Mouse (Mus musculus) neural tube, embryonic 13.5 days (tissue): Measurements from ENCODE around the gene Osbpl7. TPM values are rescaled to one million over a fixed set of nuclear protein-coding genes. Genes with fewer than 3 reads are reported as not detected.
A peak's percentile ranks its signal among the peaks of the same experiment; 100 is the strongest.

ENCODE experiments used
- ATAC-seq: fragments of 200-750 bp; cut with Nextera tagmentation; 2 replicates; pipeline ENCODE4 v1.8.0; 2017; ENCODE audit warnings: low read depth, mild to moderate bottlenecking, moderate TSS enrichment, moderate library complexity
- H3K27ac ChIP-seq: fragments of 300-500 bp; sonication (generic); replicated peaks from 2 replicates; pipeline ENCODE4 v1.5.1; 2015; ENCODE audit warnings: moderate library complexity, mild to moderate bottlenecking, inconsistent platforms
- H3K27me3 ChIP-seq: fragments of 300-500 bp; sonication (generic); 2 replicates; pipeline ENCODE4 v1.6.1; 2015; ENCODE audit warnings: mild to moderate bottlenecking, inconsistent platforms
- H3K36me3 ChIP-seq: fragments of 300-500 bp; sonication (generic); 2 replicates; pipeline ENCODE4 v1.6.1; 2015; ENCODE audit warnings: mild to moderate bottlenecking, inconsistent platforms
- H3K4me1 ChIP-seq: fragments of 300-500 bp; sonication (generic); replicated peaks from 2 replicates; pipeline ENCODE4 v1.6.1; 2015; ENCODE audit warnings: inconsistent platforms
- H3K4me2 ChIP-seq: fragments of 300-500 bp; sonication (generic); 2 replicates; pipeline ENCODE4 v1.6.1; 2015; ENCODE audit warnings: inconsistent platforms, mild to moderate bottlenecking, moderate library complexity
- H3K4me3 ChIP-seq: fragments of 300-500 bp; sonication (generic); 2 replicates; pipeline ENCODE4 v1.5.1; 2015; ENCODE audit warnings: mild to moderate bottlenecking, inconsistent platforms
- H3K9ac ChIP-seq: fragments of 300-500 bp; sonication (generic); 2 replicates; pipeline ENCODE4 v1.6.1; 2015; ENCODE audit warnings: moderate library complexity, mild to moderate bottlenecking, inconsistent platforms
- H3K9me3 ChIP-seq: fragments of 300-500 bp; sonication (generic); 2 replicates; pipeline ENCODE4 v1.6.1; 2016; ENCODE audit warnings: inconsistent platforms
- WGBS: fragments of 180-500 bp; shearing (Covaris S2); methylation state at CpG from one replicate; pipeline ENCODE4 v1.1.7; 2015; 5-methylcytosine and 5-hydroxymethylcytosine counted together
- polyA plus RNA-seq: library from polyadenylated mRNA; unstranded; fragments of >200 nt; fragmentation: Nextera tagmentation; extraction: Ambion mirVana; gene quantifications from 2 replicates; pipeline ENCODE4 v1.2.1, GENCODE M21; 2015

The Osbpl7 gene
- polyA plus RNA-seq, 1 experiment from 2014 or later: 11.0 TPM

DNA sequence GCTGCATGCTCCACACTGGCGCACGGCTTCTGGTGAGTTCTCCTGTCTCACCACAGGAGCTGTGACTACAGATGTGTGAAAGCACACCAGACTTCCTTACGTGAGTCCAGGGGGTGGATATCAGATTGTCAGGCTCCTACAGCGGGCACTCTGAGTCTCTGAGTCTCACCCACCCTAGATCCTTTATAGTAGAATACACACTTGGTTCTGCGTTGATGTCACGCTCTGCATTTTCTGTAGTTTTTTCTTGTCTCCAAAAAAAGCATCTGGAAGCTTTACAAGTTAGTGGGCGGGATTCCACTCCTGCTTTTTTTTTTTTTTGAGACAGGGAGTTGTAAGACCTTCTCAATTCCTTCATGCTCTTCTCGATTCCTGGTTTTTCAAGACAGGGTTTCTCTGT, 5.5 kb upstream of the Osbpl7 start:
- no peak for ATAC-seq
- 97% methylated on average over 8 of the region's 8 CpGs for WGBS
- Histone ChIP-seq H3K4me1 (peaks cover 19% of the 10 kb centered on the region), H3K27ac (no peak overlapping the region), H3K27me3 (no peaks in the 10 kb centered on the region), H3K9ac (no peak overlapping the region), H3K4me2 (no peak overlapping the region), H3K4me3 (no peak overlapping the region), H3K36me3 (peaks cover 38% of the 10 kb centered on the region), H3K9me3 (no peaks in the 10 kb centered on the region)

DNA sequence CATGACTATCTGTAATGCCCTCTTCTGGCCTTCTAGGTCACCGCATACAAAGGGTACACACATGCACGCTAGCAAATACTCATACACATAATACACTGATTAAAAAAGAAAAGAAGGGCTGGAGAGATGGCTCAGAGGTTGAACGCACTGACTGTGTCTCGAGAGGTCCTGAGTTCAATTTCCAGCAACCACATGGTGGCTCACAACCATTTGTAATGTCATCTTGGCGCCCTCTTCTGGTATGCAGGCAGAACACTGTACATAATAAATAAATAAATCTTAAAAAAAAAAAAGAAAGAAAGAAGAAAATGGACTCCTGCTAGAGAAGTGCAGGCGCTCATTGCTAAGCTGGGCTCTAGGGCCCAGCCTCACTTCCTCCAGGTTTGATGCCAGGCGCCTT, 4.6 kb upstream of the Osbpl7 start:
- Histone ChIP-seq H3K9ac (no peak overlapping the region), H3K4me2 (no peak overlapping the region), H3K9me3 (no peaks in the 10 kb centered on the region), H3K4me3 (no peak overlapping the region), H3K36me3 (peaks cover 38% of the 10 kb centered on the region), H3K27me3 (no peaks in the 10 kb centered on the region), H3K4me1 (peaks cover 24% of the 10 kb centered on the region), H3K27ac (no peak overlapping the region)
- WGBS: 84% methylated on average over 7 of the region's 7 CpGs
- no peak for ATAC-seq

DNA sequence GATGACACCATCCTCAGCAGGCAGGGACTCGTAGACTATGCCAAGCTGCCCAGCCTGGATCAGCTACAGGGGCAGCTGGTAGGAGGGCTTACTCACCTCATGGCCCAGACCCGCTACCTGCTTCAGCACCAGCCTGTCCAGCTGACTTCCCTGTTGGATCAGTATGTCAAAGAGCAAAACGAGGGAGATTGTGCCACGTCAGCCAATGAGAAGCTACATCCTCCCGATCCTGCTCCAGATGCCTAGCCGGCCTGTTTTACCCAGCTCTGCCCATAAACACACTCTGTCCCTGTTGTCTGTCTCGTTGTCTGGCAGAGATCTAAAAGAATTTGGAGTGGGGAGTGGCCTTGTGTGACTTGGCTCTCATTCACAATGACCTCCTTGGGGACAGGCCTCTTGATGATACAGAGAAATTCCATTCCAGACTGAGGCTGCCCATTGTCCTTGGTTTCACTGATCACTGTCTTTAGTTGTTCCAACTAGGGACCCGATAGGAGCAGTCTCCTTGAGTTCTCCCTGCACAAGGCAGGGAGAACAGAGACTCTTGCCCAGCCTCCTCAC, 2.3 kb upstream of the Osbpl7 start:
- Histone ChIP-seq H3K9ac (no peak overlapping the region), H3K36me3 (peaks cover 46% of the 10 kb centered on the region), H3K27me3 (no peaks in the 10 kb centered on the region), H3K4me2 (no peak overlapping the region), H3K27ac (no peak overlapping the region), H3K4me1 (peaks cover 29% of the 10 kb centered on the region), H3K4me3 (no peak overlapping the region), H3K9me3 (no peaks in the 10 kb centered on the region)
- 84% methylated on average over 8 of the region's 8 CpGs for WGBS
- no peak for ATAC-seq

DNA sequence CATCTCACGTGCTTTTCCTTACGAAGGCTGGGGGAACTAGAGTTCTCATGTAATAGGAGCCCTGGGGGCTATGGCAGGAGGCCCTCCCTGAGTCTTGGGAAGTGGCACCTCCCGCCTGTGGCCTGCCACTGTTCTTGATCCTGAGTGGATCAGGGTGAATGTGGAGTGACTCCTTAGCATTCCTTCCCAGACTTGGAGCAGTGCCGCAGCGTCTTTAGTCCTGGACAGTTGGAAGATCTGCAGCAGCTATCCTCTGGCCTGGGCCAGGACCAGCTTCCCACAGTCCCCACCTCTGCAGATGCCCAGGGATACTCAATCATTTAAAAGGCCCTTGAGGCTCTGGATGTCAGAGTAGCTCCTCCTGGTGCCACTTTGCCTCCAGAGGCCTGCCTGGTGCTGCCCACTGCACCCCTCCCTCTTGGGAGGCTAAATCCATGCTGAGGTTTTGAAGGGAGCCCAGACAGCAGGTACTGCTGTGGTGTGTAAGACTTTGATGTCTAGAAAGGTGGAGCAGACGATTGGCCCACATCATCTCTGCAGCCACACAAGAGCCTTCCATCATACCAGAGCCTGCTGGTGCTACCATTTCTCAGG, 839 bp upstream of the Osbpl7 start:
- Histone ChIP-seq H3K4me3 (no peak overlapping the region), H3K27me3 (no peaks in the 10 kb centered on the region), H3K4me2 (no peak overlapping the region), H3K27ac (no peak overlapping the region), H3K9me3 (no peaks in the 10 kb centered on the region), H3K9ac (peak overlapping the region; percentile 92; the same call in 1 of the 2 replicates), H3K36me3 (peaks cover 53% of the 10 kb centered on the region), H3K4me1 (peaks cover 27% of the 10 kb centered on the region)
- ATAC-seq: no peak
- WGBS: 82% methylated on average over 6 of the region's 6 CpGs

DNA sequence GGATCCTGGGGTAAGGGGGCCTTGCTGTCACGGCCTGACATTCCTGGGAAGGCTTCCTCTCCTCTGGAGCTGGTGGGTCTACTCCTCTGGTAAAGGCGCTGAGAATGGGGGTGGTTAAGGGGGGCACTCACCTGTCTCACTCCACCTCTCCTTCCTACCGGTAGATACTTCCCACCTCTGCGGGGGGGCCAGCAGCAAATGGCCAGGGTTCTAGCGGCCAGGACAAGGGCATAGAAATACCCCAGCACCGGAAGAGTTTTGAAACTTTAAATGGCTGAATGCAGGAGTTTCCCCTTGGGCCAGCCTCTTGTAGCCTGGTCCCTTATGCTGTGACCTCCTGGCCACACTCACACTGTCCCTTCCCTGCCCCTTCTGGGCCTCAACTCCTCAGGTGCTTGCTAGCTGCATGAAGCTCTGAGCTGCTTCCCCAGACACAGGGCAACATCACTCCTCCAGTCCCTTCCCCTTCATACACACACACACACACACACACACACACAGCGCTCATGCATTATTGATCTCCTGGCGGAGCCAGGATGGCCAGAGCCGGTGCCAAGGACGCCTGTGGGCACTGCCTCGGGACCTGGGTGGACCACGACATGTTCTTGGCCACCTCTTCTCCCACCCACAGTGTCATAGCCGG, 637 bp downstream of the Osbpl7 start:
- peak overlapping the region; percentile 98 for H3K4me2 ChIP-seq
- H3K36me3 ChIP-seq: peaks cover 56% of the 10 kb centered on the region
- H3K4me1 ChIP-seq: peaks cover 27% of the 10 kb centered on the region
- H3K9ac ChIP-seq: peak overlapping the region; percentile 92
- no peaks in the 10 kb centered on the region for H3K9me3 ChIP-seq
- peak overlapping the region; percentile 79 for H3K4me3 ChIP-seq
- 24% methylated on average over 13 of the region's 13 CpGs for whole genome bisulfite sequencing
- ATAC-seq: peak; percentile 29
- H3K27ac ChIP-seq: peak overlapping the region; percentile 69
- no peaks in the 10 kb centered on the region for H3K27me3 ChIP-seq

DNA sequence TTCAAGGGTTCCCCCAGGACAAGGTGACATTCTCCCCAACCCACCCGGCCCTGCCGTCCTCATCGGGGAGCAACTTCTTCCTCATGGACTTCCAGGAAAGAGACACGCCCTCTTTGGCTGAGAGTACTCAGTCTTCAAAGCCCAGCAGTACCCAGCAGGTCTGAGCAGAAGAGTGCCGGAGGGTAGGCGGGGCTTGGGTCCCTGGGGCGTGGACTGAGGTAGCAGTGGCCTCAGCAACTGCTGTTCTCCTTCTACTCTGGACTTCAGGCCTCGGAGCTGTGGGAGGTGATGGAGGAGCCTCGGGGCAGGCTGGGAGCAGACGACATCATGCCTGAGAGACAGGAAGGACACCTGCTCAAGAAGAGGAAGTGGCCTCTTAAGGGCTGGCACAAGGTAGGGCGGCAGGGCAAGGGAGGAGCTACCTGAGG, 1.8 kb downstream of the Osbpl7 start:
- no peak for ATAC-seq
- H3K9me3 ChIP-seq: no peaks in the 10 kb centered on the region
- no peak overlapping the region for H3K27ac ChIP-seq
- WGBS: 32% methylated on average over 11 of the region's 11 CpGs
- H3K27me3 ChIP-seq: no peaks in the 10 kb centered on the region
- H3K4me3 ChIP-seq: 0 out of 2 replicates have a peak overlapping the region, but pooled peaks have one; percentile 79
- H3K4me1 ChIP-seq: peaks cover 27% of the 10 kb centered on the region
- H3K36me3 ChIP-seq: peaks cover 61% of the 10 kb centered on the region
- peak overlapping the region; percentile 98 for H3K4me2 ChIP-seq
- H3K9ac ChIP-seq: 0 out of 2 replicates have a peak overlapping the region, but pooled peaks have one; percentile 12

DNA sequence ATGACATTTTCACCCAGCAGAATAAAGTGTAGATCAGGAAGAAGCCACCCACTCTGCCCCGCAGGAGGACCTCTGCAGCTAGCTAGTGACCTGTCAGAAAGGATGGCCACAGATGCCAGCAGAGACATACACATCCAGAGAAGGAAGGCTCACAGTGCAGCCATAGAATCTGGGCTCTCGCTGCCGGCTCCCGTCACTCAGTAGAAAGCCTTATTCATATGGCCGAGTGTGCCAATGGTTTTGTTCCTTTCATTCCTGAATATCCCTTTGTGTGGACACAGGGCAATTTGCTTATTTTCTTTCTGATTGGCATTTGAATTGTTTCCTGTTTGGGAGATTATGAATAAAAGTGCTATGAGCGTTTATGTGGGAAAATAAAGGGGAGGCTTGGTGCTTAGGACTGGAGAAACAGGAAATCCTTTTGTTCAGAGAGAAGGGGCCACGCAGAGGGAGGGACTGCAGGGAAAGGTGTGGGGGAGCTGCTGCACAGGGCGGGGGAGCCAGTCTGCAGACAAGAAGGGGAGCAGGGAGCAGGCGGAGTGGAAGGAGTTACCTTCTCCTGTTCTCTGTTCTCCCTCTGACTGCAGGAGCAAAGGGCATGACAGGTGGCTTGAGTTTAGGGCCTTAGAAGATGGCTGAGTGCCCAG, 13.0 kb downstream of the Osbpl7 start:
- 56% methylated on average over 9 of the region's 9 CpGs for WGBS

DNA sequence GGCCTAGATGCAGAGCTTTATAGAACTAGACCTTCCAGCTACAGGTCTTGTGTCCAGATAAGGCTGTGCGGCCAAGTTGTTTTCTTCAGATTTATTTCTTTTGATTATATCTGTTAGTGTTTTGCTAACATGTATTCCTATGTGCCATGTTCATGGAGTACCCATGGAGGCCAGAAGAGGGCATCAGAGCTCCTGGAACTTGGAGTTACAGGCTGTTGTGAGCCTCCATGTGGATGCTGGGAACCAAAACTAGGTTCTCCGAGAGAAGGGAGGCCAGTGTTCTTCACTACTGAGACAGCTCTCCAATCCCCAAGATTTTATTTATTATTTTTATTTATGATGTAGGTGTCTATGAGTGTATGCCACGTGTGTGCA, 13.5 kb downstream of the Osbpl7 start:
- no peak for ATAC-seq
- Histone ChIP-seq H3K4me2 (no peak overlapping the region), H3K27me3 (no peaks in the 10 kb centered on the region), H3K27ac (no peak overlapping the region), H3K36me3 (peaks cover 68% of the 10 kb centered on the region), H3K4me3 (no peak overlapping the region), H3K9me3 (no peaks in the 10 kb centered on the region), H3K4me1 (no peaks in the 10 kb centered on the region), H3K9ac (no peak overlapping the region)
- WGBS: 87% methylated on average over 3 of the region's 3 CpGs

More for the DNA sequence above, 13.0 kb downstream of the Osbpl7 start:
- Histone ChIP-seq H3K9me3 (no peaks in the 10 kb centered on the region), H3K27me3 (no peaks in the 10 kb centered on the region), H3K9ac (peak overlapping the region; percentile 42; the same call in 1 of the 2 replicates), H3K4me1 (no peaks in the 10 kb centered on the region), H3K27ac (no peak overlapping the region), H3K36me3 (peaks cover 69% of the 10 kb centered on the region), H3K4me3 (no peak overlapping the region), H3K4me2 (no peak overlapping the region)
- no peak for ATAC-seq

DNA sequence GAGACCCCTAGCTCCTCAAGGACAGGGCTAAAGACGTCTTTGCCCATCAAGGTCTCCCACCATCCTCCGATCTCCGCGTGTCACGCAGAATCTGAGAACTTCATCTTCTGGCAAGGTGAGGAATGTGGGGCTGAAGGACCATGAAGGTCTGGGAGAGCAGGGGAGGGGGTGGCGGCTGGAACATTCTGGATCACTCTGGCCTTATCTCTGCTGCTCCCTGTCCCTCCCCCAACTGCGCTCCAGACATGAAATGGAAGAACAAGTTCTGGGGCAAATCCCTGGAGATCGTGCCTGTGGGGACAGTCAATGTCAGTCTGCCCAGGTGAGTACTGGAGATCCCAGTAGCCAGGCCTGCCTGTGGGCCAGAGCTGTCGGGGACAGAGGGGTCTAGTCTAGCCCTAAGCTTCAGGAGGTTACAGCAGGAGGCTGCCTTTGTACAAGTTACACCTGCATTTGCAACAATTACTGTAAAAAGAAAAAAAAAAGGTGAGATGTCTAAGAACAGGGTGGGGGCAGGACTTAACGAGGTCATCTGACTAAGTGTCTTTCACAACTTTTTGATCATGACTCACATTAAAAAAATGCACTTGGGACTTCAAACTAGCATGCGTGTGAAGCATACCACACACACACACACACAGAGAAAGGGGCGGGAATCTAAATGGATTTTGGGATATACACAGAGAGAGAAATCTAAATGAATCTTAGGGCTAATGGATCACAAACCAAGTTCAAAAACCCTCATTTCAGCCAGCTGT, 15.3 kb downstream of the Osbpl7 start:
- Histone ChIP-seq H3K36me3 (peaks cover 55% of the 10 kb centered on the region), H3K4me2 (no peak overlapping the region), H3K9ac (no peak overlapping the region), H3K27me3 (no peaks in the 10 kb centered on the region), H3K4me1 (no peaks in the 10 kb centered on the region), H3K4me3 (no peak overlapping the region), H3K9me3 (no peaks in the 10 kb centered on the region), H3K27ac (no peak overlapping the region)
- ATAC-seq: no peak
- 91% methylated on average over 12 of the region's 12 CpGs for WGBS

DNA sequence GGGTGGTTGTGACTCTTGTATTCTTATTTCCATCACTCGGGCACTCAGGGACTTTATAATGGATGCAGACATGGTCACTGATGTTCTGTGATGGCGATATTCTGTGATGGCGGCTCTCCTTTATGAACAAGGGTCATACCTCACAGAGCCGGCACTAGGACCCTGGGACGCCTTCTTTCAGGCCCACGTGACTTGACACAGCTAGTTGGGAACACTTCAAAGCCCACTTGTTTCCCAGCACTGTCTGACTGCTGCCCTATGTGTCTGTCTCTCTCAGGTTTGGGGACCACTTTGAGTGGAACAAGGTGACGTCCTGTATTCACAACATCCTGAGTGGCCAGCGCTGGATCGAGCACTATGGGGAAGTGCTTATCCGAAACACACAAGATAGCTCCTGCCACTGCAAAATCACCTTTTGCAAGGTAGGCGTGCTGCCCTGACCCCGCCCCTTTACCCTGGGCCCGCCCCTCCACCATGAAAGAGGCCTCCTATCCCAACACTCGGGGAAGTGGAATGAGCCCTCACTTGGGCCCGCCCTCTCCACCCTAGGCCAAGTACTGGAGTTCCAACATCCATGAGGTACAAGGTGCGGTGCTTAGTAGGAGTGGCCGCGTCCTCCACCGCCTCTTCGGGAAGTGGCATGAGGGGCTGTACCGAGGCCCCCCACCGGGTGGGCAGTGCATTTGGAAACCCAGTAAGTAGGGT, 16.4 kb downstream of the Osbpl7 start:
- no peak for ATAC-seq
- Histone ChIP-seq H3K9me3 (no peaks in the 10 kb centered on the region), H3K27me3 (no peaks in the 10 kb centered on the region), H3K36me3 (peaks cover 44% of the 10 kb centered on the region), H3K4me3 (no peak overlapping the region), H3K4me2 (no peak overlapping the region), H3K9ac (no peak overlapping the region), H3K27ac (no peak overlapping the region), H3K4me1 (no peaks in the 10 kb centered on the region)
- WGBS: 48% methylated on average over 22 of the region's 22 CpGs

DNA sequence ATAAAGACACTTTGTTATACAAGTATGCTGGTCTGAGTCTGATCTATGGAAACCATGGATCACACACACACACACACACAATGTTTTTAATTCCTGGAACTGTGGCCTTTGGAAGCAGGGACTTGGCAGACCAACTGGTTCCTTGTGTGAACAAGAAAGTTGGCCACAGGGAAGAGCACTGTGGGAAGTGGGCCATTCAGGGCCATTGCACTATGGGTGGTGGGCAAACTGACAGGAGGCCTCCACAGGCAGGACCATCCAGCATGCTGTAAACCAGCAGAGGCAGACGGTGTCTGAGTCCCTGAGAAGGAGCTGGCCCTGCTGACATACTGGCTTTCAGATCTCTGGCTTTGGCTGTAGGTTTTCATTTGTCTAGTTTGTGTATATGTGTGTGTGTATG, 18.9 kb downstream of the Osbpl7 start:
- Histone ChIP-seq H3K4me3 (no peak overlapping the region), H3K4me1 (no peaks in the 10 kb centered on the region), H3K27me3 (no peaks in the 10 kb centered on the region), H3K27ac (no peak overlapping the region), H3K9ac (no peak overlapping the region), H3K9me3 (no peaks in the 10 kb centered on the region), H3K4me2 (no peak overlapping the region), H3K36me3 (peaks cover 36% of the 10 kb centered on the region)
- ATAC-seq: no peak
- WGBS: 29% methylated on average over 1 of the region's 1 CpGs
